Mouse (Mus musculus) stomach, embryonic 16.5 days (tissue): ENCODE results near the gene Patj. TPM values are rescaled to one million over a fixed set of nuclear protein-coding genes. Genes with fewer than 3 reads are reported as not detected.

Experiments used
- ATAC-seq: fragments of 200-750 bp; cut with Nextera tagmentation; 2 replicates; pipeline ENCODE4 v1.8.0; 2017; ENCODE audit warnings: moderate number of reproducible peaks, moderate TSS enrichment; ENCODE audit not compliant: insufficient read depth, low FRiP score
- H3K27ac ChIP-seq: fragments of 300-500 bp; sonication (generic); 2 replicates; pipeline ENCODE4 v1.5.1; 2014; ENCODE audit warnings: low read length
- H3K27me3 ChIP-seq: fragments of 300-500 bp; sonication (generic); 2 replicates; pipeline ENCODE4 v1.6.1; 2014; ENCODE audit warnings: low read length, control low read depth, mixed read lengths; ENCODE audit not compliant: control insufficient read depth, insufficient read depth
- H3K36me3 ChIP-seq: fragments of 300-500 bp; sonication (generic); 2 replicates; pipeline ENCODE4 v1.6.1; 2014; ENCODE audit warnings: low read length; ENCODE audit not compliant: control insufficient read depth, insufficient read depth
- H3K4me1 ChIP-seq: fragments of 300-500 bp; sonication (generic); 2 replicates; pipeline ENCODE4 v1.6.1; 2014; ENCODE audit warnings: low read length, control low read depth, mixed read lengths; ENCODE audit not compliant: control insufficient read depth, insufficient read depth
- H3K4me2 ChIP-seq: fragments of 300-500 bp; sonication (generic); 2 replicates; pipeline ENCODE4 v1.6.1; 2014; ENCODE audit warnings: low read depth, low read length, mixed read lengths
- H3K4me3 ChIP-seq: fragments of 300-500 bp; sonication (generic); replicated peaks from 2 replicates; pipeline ENCODE4 v1.5.1; 2014; ENCODE audit warnings: mild to moderate bottlenecking, low read length
- H3K9ac ChIP-seq: fragments of 300-500 bp; sonication (generic); 2 replicates; pipeline ENCODE4 v1.6.1; 2014; ENCODE audit warnings: low read length
- H3K9me3 ChIP-seq: fragments of 300-500 bp; sonication (generic); replicated peaks from 2 replicates; pipeline ENCODE4 v1.6.1; 2016; ENCODE audit warnings: low read length, control low read depth; ENCODE audit not compliant: control insufficient read depth
- WGBS: fragments of 180-500 bp; shearing (Covaris S2); extraction: QIAGEN DNeasy Blood & Tissue Kit; methylation state at CpG from one replicate; pipeline ENCODE4 v1.1.7; 2014; 5-methylcytosine and 5-hydroxymethylcytosine counted together
- polyA plus RNA-seq: library from polyadenylated mRNA; unstranded; fragments of >200 nt; fragmentation: Nextera tagmentation; extraction: Ambion mirVana; gene quantifications from 2 replicates; pipeline ENCODE4 v1.2.1, GENCODE M21; 2015

Patj gene
- polyA plus RNA-seq, 1 experiment from 2014 or later, result 19.0 TPM

GRCm38 (mm10) chr4:98550116-98550515 is 154.5 kb downstream of the Patj start:
- Histone ChIP-seq H3K4me1 (no peaks in the 10 kb centered on the region; the same call in 1 of the 2 replicates), H3K9ac (no peak overlapping the region), H3K4me2 (no peak overlapping the region), H3K36me3 (no peaks in the 10 kb centered on the region), H3K27me3 (no peaks in the 10 kb centered on the region), H3K27ac (no peak overlapping the region), H3K4me3 (no peak overlapping the region), H3K9me3 (no peaks in the 10 kb centered on the region)
- ATAC-seq, result no peak
- WGBS, result 93% methylated on average over 5 of the region's 5 CpGs

- H3K4me3 ChIP-seq, result no peak overlapping the region
- 95% methylated on average over 2 of the region's 2 CpGs for WGBS
- H3K27me3 ChIP-seq, result no peaks in the 10 kb centered on the region
- ATAC-seq, result no peak
- H3K27ac ChIP-seq, result no peak overlapping the region
- no peaks in the 10 kb centered on the region; the same call in 1 of the 2 replicates for H3K4me1 ChIP-seq
- no peak overlapping the region for H3K4me2 ChIP-seq
- H3K36me3 ChIP-seq, result no peaks in the 10 kb centered on the region
- no peak overlapping the region for H3K9ac ChIP-seq
- H3K9me3 ChIP-seq, result no peaks in the 10 kb centered on the region
Measured at GRCm38 (mm10) chr4:98555666-98556065, 160.1 kb downstream of the Patj start.

- no peak overlapping the region for H3K4me2 ChIP-seq
- no peak overlapping the region for H3K4me3 ChIP-seq
- no peaks in the 10 kb centered on the region for H3K27me3 ChIP-seq
- H3K36me3 ChIP-seq, result no peaks in the 10 kb centered on the region
- no peak for ATAC-seq
- H3K27ac ChIP-seq, result no peak overlapping the region
- no peaks in the 10 kb centered on the region; the same call in 1 of the 2 replicates for H3K4me1 ChIP-seq
- no peaks in the 10 kb centered on the region for H3K9me3 ChIP-seq
- H3K9ac ChIP-seq, result no peak overlapping the region
- WGBS, result 84% methylated on average over 6 of the region's 6 CpGs
Measured at GRCm38 (mm10) chr4:98556449-98556848, 160.9 kb downstream of the Patj start.

GRCm38 (mm10) chr4:98557192-98557591 is 161.6 kb downstream of the Patj start:
- H3K27ac ChIP-seq, result no peak overlapping the region
- no peaks in the 10 kb centered on the region for H3K27me3 ChIP-seq
- no peak overlapping the region for H3K4me2 ChIP-seq
- ATAC-seq, result no peak
- no peaks in the 10 kb centered on the region for H3K36me3 ChIP-seq
- H3K9ac ChIP-seq, result no peak overlapping the region
- no peak overlapping the region for H3K4me3 ChIP-seq
- H3K9me3 ChIP-seq, result no peaks in the 10 kb centered on the region
- WGBS, result 91% methylated on average over 13 of the region's 13 CpGs
- H3K4me1 ChIP-seq, result no peaks in the 10 kb centered on the region; the same call in 1 of the 2 replicates

- 71% methylated on average over 9 of the region's 9 CpGs for WGBS
- Histone ChIP-seq H3K4me1 (peaks cover 12% of the 10 kb centered on the region), H3K9ac (no peak overlapping the region), H3K9me3 (no peaks in the 10 kb centered on the region), H3K4me3 (no peak overlapping the region), H3K36me3 (no peaks in the 10 kb centered on the region), H3K27ac (no peak overlapping the region), H3K4me2 (no peak overlapping the region), H3K27me3 (no peaks in the 10 kb centered on the region)
- no peak for ATAC-seq
Measured at GRCm38 (mm10) chr4:98560196-98560830, 164.7 kb downstream of the Patj start.

GRCm38 (mm10) chr4:98563082-98563481 is 167.5 kb downstream of the Patj start:
- H3K4me1 ChIP-seq, result peaks cover 12% of the 10 kb centered on the region
- no peak overlapping the region for H3K9ac ChIP-seq
- H3K4me3 ChIP-seq, result no peak overlapping the region
- ATAC-seq, result no peak
- H3K9me3 ChIP-seq, result no peaks in the 10 kb centered on the region
- WGBS, result 59% methylated on average over 5 of the region's 5 CpGs
- H3K36me3 ChIP-seq, result no peaks in the 10 kb centered on the region
- no peak overlapping the region for H3K4me2 ChIP-seq
- H3K27ac ChIP-seq, result peak overlapping the region; percentile 60; the same call in 1 of the 2 replicates
- H3K27me3 ChIP-seq, result no peaks in the 10 kb centered on the region

- H3K27me3 ChIP-seq, result no peaks in the 10 kb centered on the region
- H3K4me3 ChIP-seq, result no peak overlapping the region
- no peak overlapping the region for H3K9ac ChIP-seq
- no peaks in the 10 kb centered on the region for H3K9me3 ChIP-seq
- H3K27ac ChIP-seq, result peak overlapping the region; percentile 70
- no peak overlapping the region for H3K4me2 ChIP-seq
- no peaks in the 10 kb centered on the region for H3K36me3 ChIP-seq
- WGBS, result 54% methylated on average over 10 of the region's 10 CpGs
- ATAC-seq, result peak; percentile 44; the same call in 1 of the 2 replicates
- H3K4me1 ChIP-seq, result peaks cover 12% of the 10 kb centered on the region
Measured at GRCm38 (mm10) chr4:98563506-98564195, 168.1 kb downstream of the Patj start.

- Histone ChIP-seq H3K4me3 (no peak overlapping the region), H3K4me2 (no peak overlapping the region), H3K27me3 (no peaks in the 10 kb centered on the region), H3K9ac (no peak overlapping the region), H3K4me1 (peaks cover 12% of the 10 kb centered on the region), H3K27ac (peak overlapping the region; percentile 70), H3K9me3 (no peaks in the 10 kb centered on the region), H3K36me3 (no peaks in the 10 kb centered on the region)
- no peak; the same call in 1 of the 2 replicates for ATAC-seq
- WGBS, result 68% methylated on average over 6 of the region's 6 CpGs
Measured at GRCm38 (mm10) chr4:98564196-98564865, 168.7 kb downstream of the Patj start.

- Histone ChIP-seq H3K27me3 (no peaks in the 10 kb centered on the region), H3K4me1 (peaks cover 12% of the 10 kb centered on the region), H3K4me2 (no peak overlapping the region), H3K9ac (no peak overlapping the region), H3K9me3 (no peaks in the 10 kb centered on the region), H3K27ac (no peak overlapping the region), H3K4me3 (no peak overlapping the region), H3K36me3 (no peaks in the 10 kb centered on the region)
- WGBS, result 92% methylated on average over 6 of the region's 6 CpGs
- no peak for ATAC-seq
Measured at GRCm38 (mm10) chr4:98566741-98567140, 171.2 kb downstream of the Patj start.
